Mouse (Mus musculus) kidney, postnatal 25 days (tissue): ENCODE measurements around the gene Ada.
"Not testable (repeated sequence)": the region's sequence is repeated elsewhere in the genome, so short reads cannot be mapped to it uniquely, and the experiment has no call there.

Experiments
- DNase-seq, 2 experiments: peaks; one replicate each; pipeline ENCODE4 v3.0.0; 2021; ENCODE audit warnings: mixed read lengths in 2 of 2

Ada gene

GRCm38 (mm10) chr2:163693716-163694314, 56.2 kb downstream of the Ada start:
- peak; percentile 47 to 63 for DNase-seq

- no peak for DNase-seq
These were observed 57.0 kb downstream of the Ada start for GRCm38 (mm10) chr2:163692873-163693612.

- DNase-seq, result peak in 1 of 2 experiments; percentile 50
These were observed 58.0 kb downstream of the Ada start for GRCm38 (mm10) chr2:163691846-163692605.

- no peak for DNase-seq
These were observed 59.4 kb downstream of the Ada start for GRCm38 (mm10) chr2:163690409-163691304.

GRCm38 (mm10) chr2:163689771-163690170, 60.3 kb downstream of the Ada start:
- DNase-seq, result no peak

GRCm38 (mm10) chr2:163688377-163688776, 61.7 kb downstream of the Ada start:
- not testable (repeated sequence) for DNase-seq

- no peak for DNase-seq
These were observed 63.2 kb downstream of the Ada start for GRCm38 (mm10) chr2:163686886-163687285.

- no peak for DNase-seq
These were observed 63.8 kb downstream of the Ada start for GRCm38 (mm10) chr2:163686233-163686632.

GRCm38 (mm10) chr2:163685761-163686200, 64.3 kb downstream of the Ada start:
- peak; percentile 32 to 68 for DNase-seq

- no peak for DNase-seq
These were observed 64.8 kb downstream of the Ada start for GRCm38 (mm10) chr2:163685287-163685686.

- no peak for DNase-seq
These were observed 67.7 kb downstream of the Ada start for GRCm38 (mm10) chr2:163682344-163682743.

GRCm38 (mm10) chr2:163676745-163677144, 73.3 kb downstream of the Ada start:
- no peak for DNase-seq
